Mouse (Mus musculus): ENCODE data around the gene Tsnaxip1.

GRCm38 (mm10) chr8:105866364-105867029 is 39.0 kb downstream of the Tsnaxip1 start:
- no peak for TF ChIP-seq POLR2A (IDR thresholded peaks at IDR 0.05; ENCODE audit: low read depth, low read length)
- peak; percentile 40 for TF ChIP-seq CTCF (conservative IDR thresholded peaks at IDR 0.05; ENCODE audit: insufficient read depth, insufficient read length, low read depth, low read length)
